Mouse (Mus musculus) bone marrow, adult 2 months (tissue): ENCODE data around the gene Iqcf4.

Experiments used
- CTCF ChIP-seq: fragments of 200-500 bp; IDR thresholded peaks from 2 replicates; pipeline ENCODE4 v1.5.1; 2011; ENCODE audit warnings: low read length, control low read depth; ENCODE audit not compliant: control insufficient read depth, insufficient read depth
- POLR2A ChIP-seq: fragments of 200-500 bp; IDR thresholded peaks from 2 replicates; pipeline ENCODE4 v1.6.1; 2011; ENCODE audit warnings: low read depth, mild to moderate bottlenecking, control low read depth, low read length, borderline replicate concordance; ENCODE audit not compliant: control insufficient read depth

DNA sequence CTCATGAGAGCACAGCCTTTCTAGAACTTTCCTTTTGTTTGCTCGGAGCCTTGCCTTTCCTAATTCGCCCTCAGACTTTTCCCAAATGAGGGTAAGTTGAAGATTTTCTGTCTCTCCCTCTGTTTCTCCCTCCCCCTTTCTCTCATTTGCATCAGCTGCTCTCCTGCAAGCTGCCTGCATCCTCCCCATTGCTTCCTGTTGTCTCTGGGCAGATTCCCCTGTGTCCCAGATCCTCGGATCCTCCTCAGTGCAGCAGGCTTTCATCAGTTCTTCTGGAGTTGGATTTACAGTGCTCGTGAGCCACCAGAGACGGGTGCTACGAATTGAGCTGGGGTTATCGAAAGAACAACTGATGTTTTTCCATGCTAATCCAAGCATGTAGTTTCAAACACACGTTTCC lies 6.8 kb downstream of the Iqcf4 start:
- TF ChIP-seq POLR2A (no peak), CTCF (no peak)
